ENCODE assay signal across 21 mouse cellular contexts in the genomic region with DNA sequence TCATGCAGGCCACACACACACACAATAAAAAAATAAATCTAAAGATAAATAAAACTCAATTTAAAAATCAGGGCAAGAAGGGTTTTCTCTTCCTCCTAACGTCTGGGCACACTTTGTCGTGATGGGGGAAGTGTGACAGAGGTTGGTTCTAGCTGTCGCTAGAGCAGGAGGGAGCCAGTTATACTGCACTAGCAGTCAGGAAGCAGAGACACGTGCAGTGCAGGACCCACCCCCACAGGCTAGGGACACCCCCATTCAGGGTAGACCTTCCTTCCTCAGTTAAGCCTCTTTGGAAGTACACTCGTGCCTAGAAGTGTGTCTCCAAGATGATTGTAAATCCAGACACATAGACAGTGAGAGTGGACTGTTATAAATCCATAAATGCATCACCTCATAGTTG.
"Had no signal": no experiment of that assay in that cellular context is flagged by ENCODE, and none has a peak within 500 bp of the region (broad histone marks: within the 10 kb centered on the region; RNA-seq: fewer than 3 reads in every experiment).

No protein-coding gene starts in this region.

- H3K9me3 ChIP-seq: kidney, embryonic 15.5 days; limb, embryonic 12.5 days; limb, embryonic 15.5 days; midbrain, embryonic 15.5 days; neural tube, embryonic 13.5 days had no signal

- H3K4me2 ChIP-seq: kidney, embryonic 15.5 days; limb, embryonic 12.5 days; limb, embryonic 15.5 days; liver, embryonic 11.5 days; lung, embryonic 14.5 days; midbrain, embryonic 11.5 days; midbrain, embryonic 15.5 days; neural tube, embryonic 13.5 days had no signal

- H3K27me3 ChIP-seq: kidney, embryonic 15.5 days; limb, embryonic 12.5 days; limb, embryonic 15.5 days; midbrain, embryonic 15.5 days; neural tube, embryonic 13.5 days had no signal

- ATAC-seq: liver, postnatal 0 days; lung, postnatal 0 days; midbrain, embryonic 15.5 days had no signal

- H3K4me1 ChIP-seq: limb, embryonic 12.5 days; limb, embryonic 15.5 days; midbrain, embryonic 15.5 days; neural tube, embryonic 13.5 days had no signal

- H3K27ac ChIP-seq: kidney, embryonic 15.5 days; limb, embryonic 12.5 days; limb, embryonic 15.5 days; liver, embryonic 14.5 days; midbrain, embryonic 15.5 days; neural tube, embryonic 13.5 days had no signal

- H3K36me3 ChIP-seq: limb, embryonic 15.5 days had no signal

- H3K9ac ChIP-seq: kidney, embryonic 15.5 days; limb, embryonic 15.5 days; liver, embryonic 14.5 days; liver, postnatal 0 days; lung, embryonic 14.5 days; midbrain, embryonic 15.5 days; neural tube, embryonic 13.5 days had no signal

- DNase-seq: kidney, adult 8-10 months; kidney, postnatal 10 days; kidney, postnatal 36 days; left cerebral cortex, postnatal 4 days; liver, postnatal 0 days; lung, embryonic 14.5 days; lung, postnatal 36 days; retina, postnatal 1 day; right cerebral cortex, postnatal 25 days; spleen, adult 18-20 months; thymus, adult 18-20 months; thymus, postnatal 25 days had no signal

- H3K4me3 ChIP-seq: kidney, embryonic 15.5 days; limb, embryonic 12.5 days; limb, embryonic 15.5 days; midbrain, embryonic 15.5 days; neural tube, embryonic 13.5 days had no signal
